Mouse (Mus musculus): Measurements from ENCODE around the gene Ndufa13. TPM values are rescaled to one million over a fixed set of nuclear protein-coding genes. Genes with fewer than 3 reads are reported as not detected.

Gene Ndufa13
- polyA plus RNA-seq, 1 experiment from 2014 or later: 168 TPM

DNA sequence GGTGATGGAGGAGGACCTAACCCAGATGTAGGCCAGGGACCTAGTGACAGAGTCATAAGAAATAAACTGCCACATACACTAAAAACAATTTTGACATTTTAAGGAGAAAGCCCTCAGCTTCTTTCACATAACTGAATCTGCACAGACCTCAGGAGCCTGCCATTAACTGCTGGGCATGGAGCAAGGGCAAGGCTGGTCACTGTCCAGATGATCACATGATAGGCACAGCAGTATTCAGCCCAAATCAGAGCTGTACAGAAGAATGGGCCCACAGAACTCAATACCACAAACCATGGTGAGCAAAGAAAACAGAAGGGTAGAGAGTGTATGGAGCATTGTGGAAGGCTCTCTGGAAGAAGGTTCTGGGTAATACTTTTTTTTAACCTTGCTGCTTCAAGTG lies 24.5 kb upstream of the Ndufa13 start:
- no peak overlapping the region for H3K27ac ChIP-seq
- H3K4me1 ChIP-seq: no peaks in the 10 kb centered on the region
- no peak overlapping the region for H3K4me2 ChIP-seq (replicated peaks)
- ATAC-seq (ENCODE audit: insufficient number of reproducible peaks, insufficient read depth, low FRiP score, low TSS enrichment): no peak
- H3K36me3 ChIP-seq: 0 out of 2 replicates have a peak, but pooled peaks cover 4% of the 10 kb centered on the region
- no peak overlapping the region for H3K9ac ChIP-seq
- H3K9me3 ChIP-seq: no peaks in the 10 kb centered on the region
- H3K27me3 ChIP-seq: no peaks in the 10 kb centered on the region
- no peak overlapping the region for H3K4me3 ChIP-seq

DNA sequence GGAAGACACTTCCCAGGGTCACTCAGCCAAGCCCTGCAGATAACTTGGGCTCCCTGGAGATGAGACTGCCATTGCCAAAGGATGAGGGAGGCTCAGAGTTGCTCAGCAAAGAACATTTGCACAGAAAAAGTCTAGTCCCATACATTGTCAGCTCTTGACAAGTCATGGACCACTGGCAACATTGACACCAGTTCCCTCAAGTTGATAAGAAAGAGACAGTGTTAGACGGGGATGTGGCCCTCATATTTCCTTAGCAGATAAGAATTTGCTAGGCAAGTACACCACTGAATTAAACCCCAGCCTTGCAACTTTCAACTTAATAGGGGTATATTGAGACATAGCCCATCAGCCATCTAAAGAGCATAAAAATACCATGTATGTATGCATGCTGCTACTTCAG lies 21.6 kb upstream of the Ndufa13 start:
- Histone ChIP-seq H3K9me3 (no peaks in the 10 kb centered on the region), H3K27ac (no peak overlapping the region), H3K36me3 (0 out of 2 replicates have a peak, but pooled peaks cover 4% of the 10 kb centered on the region), H3K27me3 (no peaks in the 10 kb centered on the region), H3K9ac (no peak overlapping the region), H3K4me1 (peaks cover 19% of the 10 kb centered on the region), H3K4me3 (no peak overlapping the region), H3K4me2 (replicated peaks) (no peak overlapping the region)
- 79% methylated on average over 1 of the region's 1 CpGs for WGBS
- ATAC-seq (ENCODE audit: insufficient number of reproducible peaks, insufficient read depth, low FRiP score, low TSS enrichment): no peak

DNA sequence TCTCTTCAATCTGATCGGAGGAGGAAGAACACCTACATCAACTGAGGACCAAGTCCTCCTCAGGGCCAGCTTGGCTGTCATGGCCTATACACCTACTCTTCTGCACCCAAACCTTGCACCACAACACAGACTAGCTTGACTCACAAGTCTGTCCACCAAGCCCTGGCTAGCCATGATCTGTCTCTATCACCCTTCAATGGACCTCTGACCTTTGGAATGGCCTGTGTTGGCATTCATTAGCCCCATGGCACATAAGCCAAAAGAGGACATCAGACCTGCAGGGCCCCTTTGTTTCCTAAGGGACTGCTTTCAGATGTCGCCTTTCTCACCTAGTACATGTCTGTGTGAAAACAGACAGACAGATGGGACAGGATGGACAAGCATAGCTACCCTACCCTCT lies 18.8 kb upstream of the Ndufa13 start:
- Histone ChIP-seq H3K27ac (peak overlapping the region; percentile 70), H3K9me3 (no peaks in the 10 kb centered on the region), H3K36me3 (peaks cover 16% of the 10 kb centered on the region), H3K4me3 (no peak overlapping the region), H3K4me2 (replicated peaks) (no peak overlapping the region), H3K27me3 (no peaks in the 10 kb centered on the region), H3K9ac (no peak overlapping the region), H3K4me1 (peaks cover 19% of the 10 kb centered on the region)
- 96% methylated on average over 2 of the region's 2 CpGs for WGBS
- no peak for ATAC-seq (ENCODE audit: insufficient number of reproducible peaks, insufficient read depth, low FRiP score, low TSS enrichment)

DNA sequence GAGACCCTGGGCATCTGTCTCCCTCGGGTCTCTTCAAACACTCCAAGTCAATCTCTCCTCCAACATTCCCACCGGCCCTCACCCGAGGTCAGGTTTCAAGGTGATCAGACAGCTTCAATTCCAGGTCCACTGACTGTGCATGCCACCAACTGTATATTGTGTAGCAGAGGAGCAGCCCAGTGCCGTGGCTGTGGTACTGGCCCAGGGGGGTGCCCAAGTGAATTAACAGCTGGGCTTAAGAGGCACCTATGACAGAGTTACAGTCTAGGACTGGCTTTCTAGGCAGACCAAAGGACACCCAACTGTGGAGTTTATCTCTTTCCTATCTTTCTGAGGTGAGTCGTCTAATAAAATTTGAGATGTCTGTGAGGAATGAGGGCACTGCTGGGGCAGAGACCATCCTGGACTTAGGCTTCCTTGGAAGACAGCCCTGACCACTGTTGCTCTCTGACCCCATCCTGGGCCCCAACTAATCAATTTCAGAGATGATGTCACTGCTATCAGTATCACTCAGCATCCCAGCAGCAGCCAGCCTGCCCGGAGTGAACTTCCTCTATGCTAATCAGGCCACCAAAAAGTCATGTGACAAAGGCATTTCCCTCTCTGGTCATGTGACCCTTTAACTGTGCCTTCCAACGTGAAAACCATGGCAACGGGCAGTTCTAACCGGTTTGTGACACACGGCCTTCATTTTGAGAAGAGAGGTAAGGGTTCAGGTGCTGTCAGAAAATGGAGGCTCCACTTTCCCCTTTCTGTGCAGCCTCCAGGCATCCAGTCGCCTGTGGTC lies 17.7 kb upstream of the Ndufa13 start:
- WGBS: 34% methylated on average over 11 of the region's 11 CpGs
- peaks cover 27% of the 10 kb centered on the region for H3K36me3 ChIP-seq
- no peak overlapping the region for H3K4me3 ChIP-seq
- H3K9me3 ChIP-seq: no peaks in the 10 kb centered on the region
- peak overlapping the region; percentile 20; the same call in 1 of the 2 replicates for H3K9ac ChIP-seq
- H3K27me3 ChIP-seq: no peaks in the 10 kb centered on the region
- ATAC-seq (ENCODE audit: insufficient number of reproducible peaks, insufficient read depth, low FRiP score, low TSS enrichment): no peak
- peak overlapping the region; percentile 70 for H3K27ac ChIP-seq
- H3K4me2 ChIP-seq (replicated peaks): peak overlapping the region; percentile 26
- H3K4me1 ChIP-seq: peaks cover 19% of the 10 kb centered on the region

DNA sequence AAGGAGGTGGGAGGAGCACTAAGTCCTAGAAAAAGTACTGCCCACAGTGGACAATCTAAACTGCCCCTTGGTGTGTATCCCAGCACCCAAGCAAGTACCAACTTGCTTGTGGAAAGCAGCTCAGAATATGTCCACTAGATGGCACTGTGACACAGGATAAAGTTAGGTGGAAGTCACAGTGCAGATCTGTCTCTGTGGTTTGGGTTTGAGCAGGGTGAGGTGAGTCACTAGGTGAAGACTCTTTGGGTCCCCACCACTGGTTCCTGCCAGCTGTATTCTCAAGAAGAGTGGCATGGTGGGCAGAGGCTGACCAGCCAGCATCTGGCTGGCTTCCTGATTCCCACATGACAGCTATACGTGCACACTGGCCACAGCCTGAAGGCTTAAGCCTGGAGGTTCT lies 16.7 kb upstream of the Ndufa13 start:
- H3K4me3 ChIP-seq: no peak overlapping the region
- no peaks in the 10 kb centered on the region for H3K9me3 ChIP-seq
- peaks cover 19% of the 10 kb centered on the region for H3K4me1 ChIP-seq
- H3K27me3 ChIP-seq: no peaks in the 10 kb centered on the region
- H3K27ac ChIP-seq: no peak overlapping the region
- WGBS: 65% methylated on average over 1 of the region's 1 CpGs
- H3K9ac ChIP-seq: no peak overlapping the region
- ATAC-seq (ENCODE audit: insufficient number of reproducible peaks, insufficient read depth, low FRiP score, low TSS enrichment): no peak
- H3K4me2 ChIP-seq (replicated peaks): no peak overlapping the region
- peaks cover 37% of the 10 kb centered on the region for H3K36me3 ChIP-seq

DNA sequence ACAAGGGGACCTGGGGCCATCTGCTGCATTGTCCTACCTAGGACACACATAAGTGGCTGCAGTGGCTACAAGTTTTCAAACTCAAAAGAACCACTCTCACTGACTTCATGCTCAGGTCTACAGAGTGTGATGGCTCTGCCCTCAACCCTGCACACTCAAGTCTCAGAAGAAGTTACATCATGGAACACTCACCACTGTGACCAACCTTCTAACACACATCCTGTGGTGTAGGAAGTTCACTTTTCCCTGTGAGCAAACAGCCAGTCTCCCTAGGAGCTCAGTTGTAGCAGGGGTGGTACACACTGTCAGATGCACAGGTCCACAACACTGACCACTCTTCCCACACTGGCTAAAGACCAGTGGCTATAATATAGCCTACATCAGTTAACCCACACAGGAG lies 16.1 kb upstream of the Ndufa13 start:
- Histone ChIP-seq H3K4me1 (peaks cover 19% of the 10 kb centered on the region), H3K4me2 (replicated peaks) (no peak overlapping the region), H3K27me3 (no peaks in the 10 kb centered on the region), H3K36me3 (peaks cover 42% of the 10 kb centered on the region), H3K9me3 (no peaks in the 10 kb centered on the region), H3K4me3 (no peak overlapping the region), H3K9ac (no peak overlapping the region), H3K27ac (no peak overlapping the region)
- no peak for ATAC-seq (ENCODE audit: insufficient number of reproducible peaks, insufficient read depth, low FRiP score, low TSS enrichment)

DNA sequence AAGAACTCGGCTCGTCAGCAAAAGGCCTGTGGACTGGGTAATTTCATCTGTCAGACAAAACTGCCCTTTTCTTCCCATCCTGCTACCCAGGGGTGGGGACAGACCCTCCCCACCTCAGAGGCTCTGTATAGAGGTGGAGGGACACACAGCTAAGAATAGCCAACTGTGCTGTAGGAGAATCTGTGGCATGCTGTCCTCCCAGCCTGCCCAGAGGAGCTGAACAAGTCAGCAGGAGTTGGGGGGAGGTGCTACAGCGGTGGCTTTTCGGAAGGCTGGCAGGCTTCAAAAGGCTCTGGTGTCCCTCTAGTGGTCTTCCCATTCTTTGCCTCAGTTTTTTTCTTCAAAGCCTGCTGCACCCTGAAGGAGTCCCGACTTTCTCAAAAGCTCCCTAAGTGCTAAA lies 13.4 kb upstream of the Ndufa13 start:
- no peak for ATAC-seq (ENCODE audit: insufficient number of reproducible peaks, insufficient read depth, low FRiP score, low TSS enrichment)
- Histone ChIP-seq H3K4me3 (no peak overlapping the region), H3K36me3 (peaks cover 70% of the 10 kb centered on the region), H3K9ac (no peak overlapping the region), H3K4me2 (replicated peaks) (no peak overlapping the region), H3K4me1 (peaks cover 10% of the 10 kb centered on the region), H3K9me3 (no peaks in the 10 kb centered on the region), H3K27me3 (no peaks in the 10 kb centered on the region), H3K27ac (no peak overlapping the region)
- 60% methylated on average over 5 of the region's 5 CpGs for WGBS

DNA sequence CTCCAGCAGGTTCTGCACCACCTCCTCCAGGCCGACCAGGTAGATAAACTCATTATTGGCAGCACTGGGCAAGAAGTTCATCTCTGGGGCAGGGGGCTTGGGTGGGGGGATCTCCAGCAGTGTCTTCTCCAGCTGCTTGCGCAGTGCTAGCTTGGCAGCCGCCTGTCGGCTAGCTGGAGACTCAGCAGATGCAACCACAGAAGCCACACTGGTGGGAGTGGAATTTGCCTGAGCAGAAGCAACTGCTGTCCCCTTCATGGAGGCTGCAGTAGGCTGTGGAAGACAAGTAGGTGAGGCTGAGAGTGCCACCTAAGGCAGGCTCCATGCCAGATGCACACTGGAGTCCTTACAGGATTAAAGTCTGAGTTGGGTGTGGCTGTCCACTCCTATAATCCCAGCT lies 12.2 kb upstream of the Ndufa13 start:
- H3K9me3 ChIP-seq: no peaks in the 10 kb centered on the region
- H3K9ac ChIP-seq: no peak overlapping the region
- no peak overlapping the region for H3K4me3 ChIP-seq
- ATAC-seq (ENCODE audit: insufficient number of reproducible peaks, insufficient read depth, low FRiP score, low TSS enrichment): no peak
- H3K36me3 ChIP-seq: peaks cover 82% of the 10 kb centered on the region
- no peak overlapping the region for H3K27ac ChIP-seq
- 87% methylated on average over 4 of the region's 4 CpGs for WGBS
- H3K4me1 ChIP-seq: no peaks in the 10 kb centered on the region
- no peaks in the 10 kb centered on the region for H3K27me3 ChIP-seq
- no peak overlapping the region for H3K4me2 ChIP-seq (replicated peaks)

DNA sequence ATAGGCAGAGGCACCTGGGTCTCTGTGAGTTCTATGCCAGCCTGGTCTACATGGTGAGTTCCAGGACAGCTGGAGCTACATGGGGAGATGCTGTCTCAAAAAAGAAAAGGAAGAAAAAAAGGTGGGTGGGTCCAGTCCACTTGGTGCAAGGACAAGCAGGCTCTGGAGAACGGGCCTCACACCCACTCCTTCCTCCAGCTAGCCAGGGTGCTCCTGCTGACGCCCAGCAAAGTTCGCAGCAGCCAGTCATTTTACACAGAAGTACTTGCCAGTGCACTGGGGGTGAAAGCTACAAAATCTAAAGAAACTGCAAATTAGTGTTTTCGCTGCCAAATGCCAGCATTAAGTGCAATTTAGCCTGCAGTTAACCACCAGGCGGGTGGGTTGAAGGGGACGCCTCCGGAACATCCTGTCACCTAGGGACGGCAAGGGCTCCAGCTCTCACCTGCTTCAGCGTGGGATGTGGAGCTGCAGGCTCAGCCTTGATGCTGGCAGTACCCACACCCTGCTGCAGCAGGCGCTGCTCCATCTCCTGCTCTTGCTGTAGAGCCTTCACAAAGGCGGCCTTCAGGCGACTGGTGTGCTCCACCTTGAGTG lies 10.2 kb upstream of the Ndufa13 start:
- Histone ChIP-seq H3K4me1 (no peaks in the 10 kb centered on the region), H3K4me2 (replicated peaks) (no peak overlapping the region), H3K9me3 (no peaks in the 10 kb centered on the region), H3K27me3 (no peaks in the 10 kb centered on the region), H3K36me3 (peaks cover 91% of the 10 kb centered on the region), H3K27ac (no peak overlapping the region), H3K9ac (no peak overlapping the region), H3K4me3 (no peak overlapping the region)
- no peak for ATAC-seq (ENCODE audit: insufficient number of reproducible peaks, insufficient read depth, low FRiP score, low TSS enrichment)
- WGBS: 89% methylated on average over 12 of the region's 12 CpGs

DNA sequence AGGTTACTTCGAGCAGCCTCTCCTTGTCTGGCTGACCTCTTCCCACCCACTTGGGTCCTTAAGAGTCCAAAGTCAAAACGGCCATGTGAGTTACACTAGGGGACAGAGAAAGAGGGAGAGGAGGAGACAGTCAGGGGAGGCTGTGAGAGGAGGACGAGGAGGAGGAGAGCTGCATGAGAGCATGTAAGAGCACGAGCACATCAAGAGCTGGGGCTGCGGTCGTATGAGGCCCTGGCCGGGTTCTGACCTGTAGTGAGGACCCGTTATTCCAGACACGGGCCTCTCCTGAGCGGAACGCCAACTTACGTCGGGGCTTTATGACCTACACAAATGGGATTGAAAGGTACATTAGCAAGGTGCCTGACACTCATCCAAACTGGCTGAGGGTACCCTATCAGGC lies 9.6 kb upstream of the Ndufa13 start:
- ATAC-seq (ENCODE audit: insufficient number of reproducible peaks, insufficient read depth, low FRiP score, low TSS enrichment): no peak
- Histone ChIP-seq H3K27ac (no peak overlapping the region), H3K36me3 (peaks cover 91% of the 10 kb centered on the region), H3K9me3 (no peaks in the 10 kb centered on the region), H3K4me2 (replicated peaks) (no peak overlapping the region), H3K4me3 (no peak overlapping the region), H3K27me3 (no peaks in the 10 kb centered on the region), H3K4me1 (no peaks in the 10 kb centered on the region), H3K9ac (no peak overlapping the region)
- WGBS: 91% methylated on average over 13 of the region's 13 CpGs

DNA sequence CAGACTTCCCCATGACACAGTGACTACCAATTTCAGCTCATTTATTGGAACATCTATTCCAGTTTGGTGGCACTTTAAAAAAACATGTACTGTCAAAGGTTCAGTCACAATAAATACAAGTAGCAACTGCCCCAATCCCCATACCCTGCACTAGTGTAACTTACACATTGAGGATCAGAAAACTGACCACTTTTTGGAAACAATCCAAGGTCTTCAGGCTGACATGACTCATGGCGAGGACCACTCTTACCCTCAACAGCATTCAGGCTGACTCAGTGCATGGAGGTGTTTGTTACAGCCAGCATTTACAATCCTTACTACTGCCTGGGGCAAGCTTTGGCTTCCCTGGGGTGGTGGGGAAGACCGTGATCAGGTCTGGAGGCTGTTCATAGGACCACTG lies 4.7 kb upstream of the Ndufa13 start:
- Histone ChIP-seq H3K27ac (no peak overlapping the region), H3K4me1 (peaks cover 6% of the 10 kb centered on the region), H3K9ac (no peak overlapping the region), H3K27me3 (no peaks in the 10 kb centered on the region), H3K4me2 (replicated peaks) (no peak overlapping the region), H3K4me3 (no peak overlapping the region), H3K36me3 (peaks cover 46% of the 10 kb centered on the region), H3K9me3 (no peaks in the 10 kb centered on the region)
- 91% methylated on average over 2 of the region's 2 CpGs for WGBS
- no peak for ATAC-seq (ENCODE audit: insufficient number of reproducible peaks, insufficient read depth, low FRiP score, low TSS enrichment)

DNA sequence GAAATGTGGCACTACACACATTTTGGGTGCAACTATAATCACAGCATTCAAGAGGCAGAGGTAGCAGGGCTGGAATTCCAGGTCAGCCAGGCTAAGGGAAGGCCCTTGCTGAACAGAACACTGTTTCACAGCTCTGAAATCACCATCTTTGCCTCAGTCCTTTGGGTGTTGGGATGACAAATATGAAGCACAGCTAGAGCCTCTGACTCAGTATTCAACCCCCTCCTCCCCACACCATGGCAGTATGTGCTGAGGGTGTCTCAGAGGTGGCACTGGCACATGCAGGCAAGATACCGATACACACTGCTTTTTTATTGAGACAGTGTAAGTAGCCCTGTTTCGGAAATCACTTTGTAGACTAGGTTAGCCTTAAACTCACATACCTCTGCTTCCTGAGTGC lies 3.9 kb upstream of the Ndufa13 start:
- H3K27me3 ChIP-seq: no peaks in the 10 kb centered on the region
- peaks cover 10% of the 10 kb centered on the region for H3K4me1 ChIP-seq
- H3K4me3 ChIP-seq: no peak overlapping the region
- H3K4me2 ChIP-seq (replicated peaks): no peak overlapping the region
- H3K9me3 ChIP-seq: no peaks in the 10 kb centered on the region
- H3K9ac ChIP-seq: no peak overlapping the region
- peaks cover 37% of the 10 kb centered on the region for H3K36me3 ChIP-seq
- 87% methylated on average over 2 of the region's 2 CpGs for WGBS
- no peak for ATAC-seq (ENCODE audit: insufficient number of reproducible peaks, insufficient read depth, low FRiP score, low TSS enrichment)
- H3K27ac ChIP-seq: no peak overlapping the region

All from embryonic facial prominence, embryonic 12.5 days (tissue).